In the genomic region with DNA sequence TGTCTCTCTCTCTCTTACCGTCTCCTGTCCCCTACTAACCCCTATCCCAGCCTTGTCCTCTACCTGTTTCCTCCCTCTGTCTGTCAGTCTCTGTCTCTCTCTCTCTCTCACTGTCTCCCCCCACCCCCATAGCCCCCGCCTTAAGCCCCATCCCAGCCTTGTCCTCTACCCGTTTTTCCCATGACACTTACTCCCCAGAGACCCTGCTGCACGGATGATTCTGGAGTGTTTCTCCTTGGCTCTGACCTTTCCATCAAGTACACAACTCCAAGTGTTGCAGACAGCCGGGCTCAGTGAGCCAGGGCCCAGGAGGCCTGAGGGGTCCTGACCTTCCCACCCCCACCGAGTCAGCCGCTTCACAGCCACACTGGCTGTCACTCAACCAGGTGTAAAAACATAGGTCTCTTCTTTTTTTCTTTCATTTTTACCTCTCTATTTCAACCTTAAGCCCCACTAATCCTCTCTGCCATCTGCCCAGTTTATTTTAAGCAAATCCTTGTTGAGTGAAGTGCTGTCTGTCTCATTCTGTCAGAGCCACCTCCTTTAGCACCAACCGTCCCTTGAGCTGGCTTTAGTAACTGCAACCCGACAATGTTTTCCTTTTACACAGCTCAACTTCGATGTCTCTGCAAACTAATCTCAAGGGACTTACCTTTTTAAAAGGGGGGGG, we compare ENCODE assay signal across 12 mouse cellular contexts. TPM values are rescaled to one million over a fixed set of nuclear protein-coding genes. Genes with fewer than 3 reads are reported as not detected.
A peak's percentile ranks its signal among the peaks of the same experiment; 100 is the strongest.
DNase-seq lines count a peak whose midpoint lies in the region; ATAC-seq lines count a peak whose summit lies in the region.
"Had no signal": no experiment of that assay in that cellular context is flagged by ENCODE, and none has a peak within 500 bp of the region (broad histone marks: within the 10 kb centered on the region; RNA-seq: fewer than 3 reads in every experiment).

No protein-coding gene starts in this region.

- no peak for DNase-seq in heart, adult 8-10 months (ENCODE audit: low spot score)
- peak; percentile 58 for DNase-seq in cerebellum, adult 9-11 months
- DNase-seq in embryo, embryonic 11 days: peak; percentile 14
- peak; percentile 29 for DNase-seq in midbrain, embryonic 14.5 days
- DNase-seq: kidney, postnatal 36 days; liver; right cerebral cortex, postnatal 25 days had no signal

- H3K4me1 ChIP-seq in heart, embryonic 14.5 days (ENCODE audit: control insufficient read depth in 2 of 2, insufficient read depth in 2 of 2, low read length in 2 of 2): peaks cover 4 to 13% of the 10 kb centered on the region in 2 experiments; a peak in 3 of 4 replicates
- 0 out of 2 replicates have a peak, but pooled peaks cover 6% of the 10 kb centered on the region for H3K4me1 ChIP-seq in midbrain, embryonic 14.5 days (ENCODE audit: control insufficient read depth, insufficient read depth, low read length)
- H3K4me1 ChIP-seq in kidney, embryonic 14.5 days (ENCODE audit: control insufficient read depth, insufficient read depth, low read length): no peaks in the 10 kb centered on the region

- H3K27ac ChIP-seq in heart, embryonic 14.5 days (replicated peaks in 1 of 2; ENCODE audit: control insufficient read depth in 1 of 2, insufficient read depth in 1 of 2, low read depth in 2 of 2, low read length in 2 of 2): peak overlapping the region; percentile 79 to 86
- H3K27ac ChIP-seq in midbrain, embryonic 14.5 days (replicated peaks; ENCODE audit: low read depth, low read length): 0 out of 2 replicates have a peak overlapping the region, but pooled peaks have one; percentile 13
- H3K27ac ChIP-seq in kidney, embryonic 14.5 days (ENCODE audit: low read depth, low read length): no peak overlapping the region
- H3K27ac ChIP-seq: macrophage had no signal

- ATAC-seq in heart, embryonic 14.5 days (ENCODE audit: insufficient number of reproducible peaks, insufficient read depth, low FRiP score, low read depth): 0 out of 2 replicates have a peak, but pooled peaks have one; percentile 31
- peak; percentile 44; the same call in 1 of the 2 replicates for ATAC-seq in midbrain, embryonic 14.5 days (ENCODE audit: low FRiP score, low TSS enrichment)
- no peak for ATAC-seq in frontal cortex, adult (ENCODE audit: low TSS enrichment)
- ATAC-seq in kidney, embryonic 14.5 days (ENCODE audit: low FRiP score, low TSS enrichment): no peak

- H3K9me3 ChIP-seq in heart, embryonic 14.5 days (ENCODE audit: control insufficient read depth, low read length): no peaks in the 10 kb centered on the region
- no peaks in the 10 kb centered on the region for H3K9me3 ChIP-seq in midbrain, embryonic 14.5 days (ENCODE audit: control insufficient read depth, low read length)
- no peaks in the 10 kb centered on the region for H3K9me3 ChIP-seq in kidney, embryonic 14.5 days (ENCODE audit: control insufficient read depth, low read length)
- H3K9me3 ChIP-seq: embryonic facial prominence, embryonic 13.5 days had no signal

- peak overlapping the region; percentile 37; the same call in 1 of the 2 replicates for H3K4me2 ChIP-seq in heart, embryonic 14.5 days (ENCODE audit: low read length)
- no peak overlapping the region for H3K4me2 ChIP-seq in midbrain, embryonic 14.5 days (ENCODE audit: low read length)
- no peak overlapping the region for H3K4me2 ChIP-seq in kidney, embryonic 14.5 days (replicated peaks; ENCODE audit: low read depth, low read length)
- H3K4me2 ChIP-seq: embryonic facial prominence, embryonic 13.5 days had no signal

- no peaks in the 10 kb centered on the region for H3K27me3 ChIP-seq in heart, embryonic 14.5 days (ENCODE audit: control insufficient read depth, insufficient read depth, low read length)
- H3K27me3 ChIP-seq in midbrain, embryonic 14.5 days (ENCODE audit: control insufficient read depth, insufficient read depth, low read length): no peaks in the 10 kb centered on the region
- H3K27me3 ChIP-seq in kidney, embryonic 14.5 days (ENCODE audit: control insufficient read depth, insufficient read depth, low read length): no peaks in the 10 kb centered on the region
- H3K27me3 ChIP-seq: embryonic facial prominence, embryonic 13.5 days had no signal

- WGBS in heart, embryonic 14.5 days: 20% methylated on average over 10 of the region's 10 CpGs
- WGBS in midbrain, embryonic 14.5 days: 27% methylated on average over 10 of the region's 10 CpGs
- WGBS in kidney, embryonic 14.5 days: 35% methylated on average over 10 of the region's 10 CpGs

- H3K9ac ChIP-seq in heart, embryonic 14.5 days (ENCODE audit: low read length): 0 out of 2 replicates have a peak overlapping the region, but pooled peaks have one; percentile 21
- H3K9ac ChIP-seq in midbrain, embryonic 14.5 days (replicated peaks; ENCODE audit: low read length): no peak overlapping the region
- H3K9ac ChIP-seq in kidney, embryonic 14.5 days (ENCODE audit: low read depth, low read length): no peak overlapping the region
- H3K9ac ChIP-seq: embryonic facial prominence, embryonic 13.5 days had no signal

- no peak overlapping the region for H3K4me3 ChIP-seq in heart, embryonic 14.5 days (ENCODE audit: control insufficient read depth in 1 of 2, insufficient read depth in 1 of 2, low read depth in 1 of 2, low read length in 2 of 2)
- no peak overlapping the region for H3K4me3 ChIP-seq in midbrain, embryonic 14.5 days (replicated peaks; ENCODE audit: low read depth, low read length)
- H3K4me3 ChIP-seq in kidney, embryonic 14.5 days (ENCODE audit: low read length): no peak overlapping the region
- H3K4me3 ChIP-seq: embryonic facial prominence, embryonic 13.5 days had no signal

- H3K36me3 ChIP-seq in heart, embryonic 14.5 days (ENCODE audit: control insufficient read depth, insufficient read depth, low read length): no peaks in the 10 kb centered on the region
- no peaks in the 10 kb centered on the region for H3K36me3 ChIP-seq in midbrain, embryonic 14.5 days (ENCODE audit: control insufficient read depth, insufficient read depth, low read length)
- H3K36me3 ChIP-seq in kidney, embryonic 14.5 days (ENCODE audit: control insufficient read depth, insufficient read depth, low read length): no peaks in the 10 kb centered on the region
- H3K36me3 ChIP-seq: embryonic facial prominence, embryonic 13.5 days had no signal

RNA-seq across cellular contexts. Expression of a gene that starts 32.4 kb away (rescaled TPM):
- polyA plus RNA-seq in heart, embryonic 14.5 days (2014; fragmentation: Nextera tagmentation; extraction: Ambion mirVana): 3.5 and 4.7 TPM in 2 replicates
- total RNA-seq in heart, adult 8-10 months (2022): 1 to 10 TPM; 1.7 to 3.0 (median 2.4) TPM
- polyA plus RNA-seq in midbrain, embryonic 14.5 days (2014; fragmentation: Nextera tagmentation; extraction: Ambion mirVana): 5.6 and 6.7 TPM in 2 replicates
- 4.4 and 4.6 TPM in 2 replicates for polyA plus RNA-seq in kidney, embryonic 14.5 days (2014; fragmentation: Nextera tagmentation; extraction: Ambion mirVana)

Comparison
In these comparisons a context has a peak if more than half of its experiments do, and no peak if none do; other contexts are left out.
1. ATAC-seq: peak in heart, embryonic 14.5 days (single experiment) and midbrain, embryonic 14.5 days (single experiment); none in frontal cortex, adult (single experiment) and kidney, embryonic 14.5 days (single experiment).